Mouse (Mus musculus) thymus, adult 18-20 months (tissue): Measurements from ENCODE around the gene Spp1.

Source experiments
- DNase-seq, 2 experiments: peaks; one replicate each; pipeline ENCODE4 v3.0.0; 2022; ENCODE audit warnings: mixed read lengths in 2 of 2

The Spp1 gene

GRCm38 (mm10) chr5:104434835-104435301 is at the start of gene Spp1:
Spp1 (plus strand) TSS chr5:104435118.
- DNase-seq: no peak

GRCm38 (mm10) chr5:104385521-104385920 is 49.4 kb upstream of the Spp1 start:
- no peak for DNase-seq

- DNase-seq: no peak
Measured at GRCm38 (mm10) chr5:104386908-104387307, 48.0 kb upstream of the Spp1 start.

- no peak for DNase-seq
Measured at GRCm38 (mm10) chr5:104390962-104391361, 44.0 kb upstream of the Spp1 start.

GRCm38 (mm10) chr5:104392784-104393183 is 42.1 kb upstream of the Spp1 start:
- no peak for DNase-seq

GRCm38 (mm10) chr5:104396286-104396685 is 38.6 kb upstream of the Spp1 start:
- no peak for DNase-seq

- DNase-seq: no peak
Measured at GRCm38 (mm10) chr5:104398001-104398400, 36.9 kb upstream of the Spp1 start.

- no peak for DNase-seq
Measured at GRCm38 (mm10) chr5:104399291-104399950, 35.5 kb upstream of the Spp1 start.

- DNase-seq: no peak
Measured at GRCm38 (mm10) chr5:104399970-104400369, 34.9 kb upstream of the Spp1 start.

- no peak for DNase-seq
Measured at GRCm38 (mm10) chr5:104402651-104403050, 32.3 kb upstream of the Spp1 start.

GRCm38 (mm10) chr5:104403351-104403750 is 31.6 kb upstream of the Spp1 start:
- DNase-seq: no peak

- DNase-seq: no peak
Measured at GRCm38 (mm10) chr5:104404551-104404950, 30.4 kb upstream of the Spp1 start.

- no peak for DNase-seq
Measured at GRCm38 (mm10) chr5:104405051-104405450, 29.9 kb upstream of the Spp1 start.

GRCm38 (mm10) chr5:104406756-104407155 is 28.2 kb upstream of the Spp1 start:
- no peak for DNase-seq

- no peak for DNase-seq
Measured at GRCm38 (mm10) chr5:104407541-104408231, 27.2 kb upstream of the Spp1 start.

- no peak for DNase-seq
Measured at GRCm38 (mm10) chr5:104408549-104408948, 26.4 kb upstream of the Spp1 start.

- no peak for DNase-seq
Measured at GRCm38 (mm10) chr5:104415999-104416398, 18.9 kb upstream of the Spp1 start.

GRCm38 (mm10) chr5:104417028-104417427 is 17.9 kb upstream of the Spp1 start:
- DNase-seq: no peak

- DNase-seq: no peak
Measured at GRCm38 (mm10) chr5:104417721-104418120, 17.2 kb upstream of the Spp1 start.

- DNase-seq: no peak
Measured at GRCm38 (mm10) chr5:104422039-104422438, 12.9 kb upstream of the Spp1 start.

- DNase-seq: no peak
Measured at GRCm38 (mm10) chr5:104423861-104424260, 11.1 kb upstream of the Spp1 start.

- DNase-seq: no peak
Measured at GRCm38 (mm10) chr5:104425949-104426348, 9.0 kb upstream of the Spp1 start.

- no peak for DNase-seq
Measured at GRCm38 (mm10) chr5:104432886-104433285, 2.0 kb upstream of the Spp1 start.

- no peak for DNase-seq
Measured at GRCm38 (mm10) chr5:104433968-104434565, 851 bp upstream of the Spp1 start.
